9 mouse cellular contexts compared by ENCODE assay signal in genomic region chrX:23284530-23285441, GRCm38 (mm10).
A peak's percentile ranks its signal among the peaks of the same experiment; 100 is the strongest.
DNase-seq lines count a peak whose midpoint lies in the region; ATAC-seq and TF ChIP-seq lines count a peak whose summit lies in the region.
"Had no signal": no experiment of that assay in that cellular context is flagged by ENCODE, and none has a peak within 500 bp of the region (broad histone marks: within the 10 kb centered on the region; RNA-seq: fewer than 3 reads in every experiment).

No protein-coding gene starts in this region.

- DNase-seq in heart, adult 11 months: no peak
- peak; percentile 42 for DNase-seq in brain, embryonic 14.5 days (ENCODE audit: low read depth)
- no peak for DNase-seq in right cerebral cortex, adult 18-20 months
- no peak for DNase-seq in cerebellum, postnatal 4 days (ENCODE audit: low spot score in 2 of 2)
- DNase-seq: lung, postnatal 14 days had no signal

- no peaks in the 10 kb centered on the region for H3K9me3 ChIP-seq in heart, embryonic 11.5 days (replicated peaks; ENCODE audit: control insufficient read depth, low read length)
- H3K9me3 ChIP-seq in forebrain, embryonic 15.5 days: no peaks in the 10 kb centered on the region
- no peaks in the 10 kb centered on the region for H3K9me3 ChIP-seq in midbrain, embryonic 13.5 days
- no peaks in the 10 kb centered on the region for H3K9me3 ChIP-seq in intestine, postnatal 0 days (ENCODE audit: control insufficient read depth)

- no peaks in the 10 kb centered on the region for H3K36me3 ChIP-seq in heart, embryonic 11.5 days (ENCODE audit: control insufficient read depth, insufficient read depth, low read length)
- no peaks in the 10 kb centered on the region for H3K36me3 ChIP-seq in forebrain, embryonic 15.5 days
- no peaks in the 10 kb centered on the region for H3K36me3 ChIP-seq in midbrain, embryonic 13.5 days
- H3K36me3 ChIP-seq in intestine, postnatal 0 days (ENCODE audit: control insufficient read depth, insufficient read depth): no peaks in the 10 kb centered on the region

- no peak overlapping the region for H3K9ac ChIP-seq in heart, embryonic 11.5 days (ENCODE audit: low read depth, low read length)
- peak overlapping the region; percentile 40 for H3K9ac ChIP-seq in forebrain, embryonic 15.5 days (replicated peaks)
- H3K9ac ChIP-seq in midbrain, embryonic 13.5 days (replicated peaks): peak overlapping the region; percentile 61
- H3K9ac ChIP-seq in intestine, postnatal 0 days (ENCODE audit: low read depth, low read length): no peak overlapping the region

- no peak for ATAC-seq in heart, embryonic 11.5 days (replicated peaks; ENCODE audit: insufficient number of reproducible peaks, low FRiP score, low TSS enrichment)
- peak; percentile 74 for ATAC-seq in forebrain, embryonic 15.5 days (replicated peaks)
- peak; percentile 68 for ATAC-seq in midbrain, embryonic 13.5 days
- ATAC-seq in intestine, postnatal 0 days: no peak

- no peak overlapping the region for H3K27ac ChIP-seq in heart, embryonic 11.5 days (ENCODE audit: low read depth, low read length)
- peak overlapping the region; percentile 66 for H3K27ac ChIP-seq in forebrain, embryonic 15.5 days (replicated peaks)
- peak overlapping the region; percentile 86 for H3K27ac ChIP-seq in midbrain, embryonic 13.5 days
- H3K27ac ChIP-seq in intestine, postnatal 0 days (ENCODE audit: low read depth, low read length): no peak overlapping the region

- 53% methylated on average over 11 of the region's 11 CpGs for WGBS in heart, embryonic 11.5 days (ENCODE audit: insufficient replicate concordance)
- 28% methylated on average over 11 of the region's 11 CpGs for WGBS in forebrain, embryonic 15.5 days
- WGBS in midbrain, embryonic 13.5 days: 25% methylated on average over 11 of the region's 11 CpGs
- WGBS in intestine, postnatal 0 days: 65% methylated on average over 11 of the region's 11 CpGs

- TF ChIP-seq CTCF in brain, embryonic 14.5 days (IDR thresholded peaks at IDR 0.05; ENCODE audit: borderline replicate concordance, extremely low read depth, insufficient read depth, insufficient read length): no peak
- no peak for TF ChIP-seq CTCF in intestine, postnatal 0 days (IDR thresholded peaks at IDR 0.05; ENCODE audit: low read depth)

- H3K27me3 ChIP-seq in heart, embryonic 11.5 days (ENCODE audit: control insufficient read depth, insufficient read depth, low read length): no peaks in the 10 kb centered on the region
- no peaks in the 10 kb centered on the region for H3K27me3 ChIP-seq in forebrain, embryonic 15.5 days
- H3K27me3 ChIP-seq in midbrain, embryonic 13.5 days: no peaks in the 10 kb centered on the region
- H3K27me3 ChIP-seq in intestine, postnatal 0 days (replicated peaks; ENCODE audit: control insufficient read depth, insufficient read depth, low read length): no peaks in the 10 kb centered on the region

- TF ChIP-seq POLR2A in brain, embryonic 14.5 days (IDR thresholded peaks at IDR 0.05; ENCODE audit: borderline replicate concordance, extremely low read depth, insufficient read depth, insufficient read length, poor library complexity, severe bottlenecking): no peak

- peak overlapping the region; percentile 14; the same call in 1 of the 2 replicates for H3K4me2 ChIP-seq in heart, embryonic 11.5 days
- H3K4me2 ChIP-seq in forebrain, embryonic 15.5 days (replicated peaks): peak overlapping the region; percentile 45
- peak overlapping the region; percentile 52 for H3K4me2 ChIP-seq in midbrain, embryonic 13.5 days (replicated peaks)
- H3K4me2 ChIP-seq in intestine, postnatal 0 days (replicated peaks; ENCODE audit: low read depth): no peak overlapping the region

- no peak overlapping the region for H3K4me3 ChIP-seq in heart, embryonic 11.5 days (ENCODE audit: low read depth, low read length)
- H3K4me3 ChIP-seq in forebrain, embryonic 15.5 days: peak overlapping the region; percentile 32
- peak overlapping the region; percentile 39 for H3K4me3 ChIP-seq in midbrain, embryonic 13.5 days (replicated peaks)
- H3K4me3 ChIP-seq in intestine, postnatal 0 days (ENCODE audit: low read depth, low read length): no peak overlapping the region

- H3K4me1 ChIP-seq in heart, embryonic 11.5 days (ENCODE audit: control insufficient read depth, insufficient read depth, low read length): no peaks in the 10 kb centered on the region
- no peaks in the 10 kb centered on the region for H3K4me1 ChIP-seq in forebrain, embryonic 15.5 days
- no peaks in the 10 kb centered on the region for H3K4me1 ChIP-seq in midbrain, embryonic 13.5 days (replicated peaks)
- no peaks in the 10 kb centered on the region for H3K4me1 ChIP-seq in intestine, postnatal 0 days (replicated peaks; ENCODE audit: control insufficient read depth, insufficient read depth, low read length)

Comparison
In these comparisons a context has a peak if more than half of its experiments do, and no peak if none do; other contexts are left out.
1. ATAC-seq: peak in forebrain, embryonic 15.5 days (single experiment) and midbrain, embryonic 13.5 days (single experiment); none in heart, embryonic 11.5 days (single experiment) and intestine, postnatal 0 days (single experiment).
2. H3K27ac ChIP-seq: peak in forebrain, embryonic 15.5 days (single experiment) and midbrain, embryonic 13.5 days (single experiment); none in heart, embryonic 11.5 days (single experiment) and intestine, postnatal 0 days (single experiment).
3. H3K4me3 ChIP-seq: peak in forebrain, embryonic 15.5 days (single experiment) and midbrain, embryonic 13.5 days (single experiment); none in heart, embryonic 11.5 days (single experiment) and intestine, postnatal 0 days (single experiment).
4. H3K9ac ChIP-seq: peak in forebrain, embryonic 15.5 days (single experiment) and midbrain, embryonic 13.5 days (single experiment); none in heart, embryonic 11.5 days (single experiment) and intestine, postnatal 0 days (single experiment).